Mouse (Mus musculus): Measurements from ENCODE around the gene Rabgap1l. TPM values are rescaled to one million over a fixed set of nuclear protein-coding genes. Genes with fewer than 3 reads are reported as not detected.

Rabgap1l gene
- polyA plus RNA-seq, 1 experiment from 2014 or later: 20.5 TPM

GRCm38 (mm10) chr1:160805268-160805667 lies 12.3 kb upstream of the Rabgap1l start:
- H3K9me3 ChIP-seq: no peaks in the 10 kb centered on the region
- ATAC-seq (ENCODE audit: low read depth): no peak
- no peak overlapping the region for H3K4me2 ChIP-seq
- no peak overlapping the region for H3K4me3 ChIP-seq
- H3K9ac ChIP-seq: no peak overlapping the region
- H3K27me3 ChIP-seq: no peaks in the 10 kb centered on the region
- H3K36me3 ChIP-seq: no peaks in the 10 kb centered on the region
- 73% methylated on average over 2 of the region's 2 CpGs for WGBS
- H3K27ac ChIP-seq (replicated peaks): no peak overlapping the region
- no peaks in the 10 kb centered on the region for H3K4me1 ChIP-seq (replicated peaks)

GRCm38 (mm10) chr1:160799972-160800371 lies 7.0 kb upstream of the Rabgap1l start:
- Histone ChIP-seq H3K27me3 (no peaks in the 10 kb centered on the region), H3K9me3 (0 out of 2 replicates have a peak, but pooled peaks cover 5% of the 10 kb centered on the region), H3K4me2 (no peak overlapping the region), H3K36me3 (no peaks in the 10 kb centered on the region), H3K27ac (replicated peaks) (no peak overlapping the region), H3K4me3 (no peak overlapping the region), H3K9ac (no peak overlapping the region), H3K4me1 (replicated peaks) (no peaks in the 10 kb centered on the region)
- WGBS: 74% methylated on average over 3 of the region's 3 CpGs
- no peak for ATAC-seq (ENCODE audit: low read depth)

GRCm38 (mm10) chr1:160795016-160795415 lies 2.0 kb upstream of the Rabgap1l start:
- H3K4me2 ChIP-seq: no peak overlapping the region
- H3K9me3 ChIP-seq: 0 out of 2 replicates have a peak, but pooled peaks cover 5% of the 10 kb centered on the region
- H3K4me1 ChIP-seq (replicated peaks): peaks cover 11% of the 10 kb centered on the region
- no peaks in the 10 kb centered on the region for H3K36me3 ChIP-seq
- WGBS: 79% methylated on average over 2 of the region's 2 CpGs
- ATAC-seq (ENCODE audit: low read depth): no peak
- H3K27ac ChIP-seq (replicated peaks): no peak overlapping the region
- H3K9ac ChIP-seq: no peak overlapping the region
- H3K4me3 ChIP-seq: no peak overlapping the region
- 0 out of 2 replicates have a peak, but pooled peaks cover 3% of the 10 kb centered on the region for H3K27me3 ChIP-seq

- Histone ChIP-seq H3K9me3 (0 out of 2 replicates have a peak, but pooled peaks cover 5% of the 10 kb centered on the region), H3K27ac (replicated peaks) (no peak overlapping the region), H3K4me1 (replicated peaks) (peaks cover 11% of the 10 kb centered on the region), H3K4me2 (no peak overlapping the region), H3K4me3 (no peak overlapping the region), H3K36me3 (no peaks in the 10 kb centered on the region), H3K9ac (no peak overlapping the region), H3K27me3 (0 out of 2 replicates have a peak, but pooled peaks cover 3% of the 10 kb centered on the region)
- 87% methylated on average over 13 of the region's 13 CpGs for WGBS
- no peak for ATAC-seq (ENCODE audit: low read depth)
These were observed 1.1 kb upstream of the Rabgap1l start for GRCm38 (mm10) chr1:160793791-160794757.

GRCm38 (mm10) chr1:160792156-160792685 lies 790 bp downstream of the Rabgap1l start:
- ATAC-seq (ENCODE audit: low read depth): peak; percentile 86
- Histone ChIP-seq H3K4me2 (peak overlapping the region; percentile 95), H3K9ac (peak overlapping the region; percentile 90), H3K4me3 (peak overlapping the region; percentile 89), H3K27ac (replicated peaks) (peak overlapping the region; percentile 73), H3K27me3 (0 out of 2 replicates have a peak, but pooled peaks cover 3% of the 10 kb centered on the region), H3K36me3 (no peaks in the 10 kb centered on the region), H3K4me1 (replicated peaks) (peaks cover 11% of the 10 kb centered on the region), H3K9me3 (no peaks in the 10 kb centered on the region)
- WGBS: under 1% methylated on average over 42 of the region's 51 CpGs

- ATAC-seq (ENCODE audit: low read depth): peak; percentile 33
- WGBS: 10% methylated on average over 20 of the region's 20 CpGs
These were observed 1.4 kb downstream of the Rabgap1l start for GRCm38 (mm10) chr1:160791381-160792155.

GRCm38 (mm10) chr1:160790630-160791029 lies 2.4 kb downstream of the Rabgap1l start:
- Histone ChIP-seq H3K9me3 (no peaks in the 10 kb centered on the region), H3K4me3 (no peak overlapping the region), H3K4me2 (no peak overlapping the region), H3K36me3 (no peaks in the 10 kb centered on the region), H3K27ac (replicated peaks) (no peak overlapping the region), H3K9ac (no peak overlapping the region), H3K4me1 (replicated peaks) (peaks cover 11% of the 10 kb centered on the region), H3K27me3 (0 out of 2 replicates have a peak, but pooled peaks cover 3% of the 10 kb centered on the region)
- no peak for ATAC-seq (ENCODE audit: low read depth)

More at GRCm38 (mm10) chr1:160791381-160792155, 1.4 kb downstream of the Rabgap1l start:
- 0 out of 2 replicates have a peak, but pooled peaks cover 3% of the 10 kb centered on the region for H3K27me3 ChIP-seq
- H3K9me3 ChIP-seq: no peaks in the 10 kb centered on the region
- H3K4me2 ChIP-seq: peak overlapping the region; percentile 95
- peaks cover 11% of the 10 kb centered on the region for H3K4me1 ChIP-seq (replicated peaks)
- H3K27ac ChIP-seq (replicated peaks): no peak overlapping the region
- peak overlapping the region; percentile 90 for H3K9ac ChIP-seq
- H3K36me3 ChIP-seq: no peaks in the 10 kb centered on the region
- peak overlapping the region; percentile 89 for H3K4me3 ChIP-seq

GRCm38 (mm10) chr1:160789876-160790275 lies 3.1 kb downstream of the Rabgap1l start:
- Histone ChIP-seq H3K27me3 (0 out of 2 replicates have a peak, but pooled peaks cover 3% of the 10 kb centered on the region), H3K36me3 (no peaks in the 10 kb centered on the region), H3K4me2 (no peak overlapping the region), H3K9ac (no peak overlapping the region), H3K4me1 (replicated peaks) (peaks cover 11% of the 10 kb centered on the region), H3K4me3 (no peak overlapping the region), H3K9me3 (no peaks in the 10 kb centered on the region), H3K27ac (replicated peaks) (no peak overlapping the region)
- ATAC-seq (ENCODE audit: low read depth): no peak
- 76% methylated on average over 3 of the region's 3 CpGs for WGBS

- Histone ChIP-seq H3K4me1 (replicated peaks) (peaks cover 11% of the 10 kb centered on the region), H3K4me2 (no peak overlapping the region), H3K27me3 (no peaks in the 10 kb centered on the region), H3K9me3 (no peaks in the 10 kb centered on the region), H3K4me3 (no peak overlapping the region), H3K36me3 (no peaks in the 10 kb centered on the region), H3K27ac (replicated peaks) (no peak overlapping the region), H3K9ac (no peak overlapping the region)
- no peak for ATAC-seq (ENCODE audit: low read depth)
- WGBS: 83% methylated on average over 1 of the region's 1 CpGs
These were observed 5.1 kb downstream of the Rabgap1l start for GRCm38 (mm10) chr1:160787926-160788325.

GRCm38 (mm10) chr1:160787164-160787563 lies 5.8 kb downstream of the Rabgap1l start:
- no peak for ATAC-seq (ENCODE audit: low read depth)
- Histone ChIP-seq H3K27ac (replicated peaks) (no peak overlapping the region), H3K4me2 (no peak overlapping the region), H3K4me3 (no peak overlapping the region), H3K9ac (no peak overlapping the region), H3K4me1 (replicated peaks) (peaks cover 11% of the 10 kb centered on the region), H3K9me3 (no peaks in the 10 kb centered on the region), H3K36me3 (no peaks in the 10 kb centered on the region), H3K27me3 (no peaks in the 10 kb centered on the region)
- 90% methylated on average over 3 of the region's 3 CpGs for WGBS

- no peak overlapping the region for H3K27ac ChIP-seq (replicated peaks)
- no peak overlapping the region for H3K4me3 ChIP-seq
- no peaks in the 10 kb centered on the region for H3K9me3 ChIP-seq
- H3K4me1 ChIP-seq (replicated peaks): peaks cover 7% of the 10 kb centered on the region
- no peaks in the 10 kb centered on the region for H3K27me3 ChIP-seq
- ATAC-seq (ENCODE audit: low read depth): no peak
- no peaks in the 10 kb centered on the region for H3K36me3 ChIP-seq
- H3K4me2 ChIP-seq: no peak overlapping the region
- H3K9ac ChIP-seq: no peak overlapping the region
- 83% methylated on average over 3 of the region's 3 CpGs for WGBS
These were observed 6.4 kb downstream of the Rabgap1l start for GRCm38 (mm10) chr1:160786571-160786970.

Data from neural tube, embryonic 13.5 days (tissue).